Mouse (Mus musculus) liver, embryonic 13.5 days (tissue): ENCODE measurements around the gene Iqce. TPM values are rescaled to one million over a fixed set of nuclear protein-coding genes. Genes with fewer than 3 reads are reported as not detected.

Experiments used
- ATAC-seq: fragments of 200-750 bp; cut with Nextera tagmentation; 2 replicates; pipeline ENCODE4 v1.8.0; 2017; ENCODE audit warnings: low read depth, mild to moderate bottlenecking, moderate number of reproducible peaks, moderate library complexity
- DNase-seq: peaks from one replicate; pipeline ENCODE4 v3.0.0; 2022
- H3K27ac ChIP-seq: fragments of 300-500 bp; sonication (generic); 2 replicates; pipeline ENCODE4 v1.5.1; 2015; ENCODE audit warnings: moderate library complexity, mild to moderate bottlenecking, inconsistent platforms
- H3K27me3 ChIP-seq: fragments of 300-500 bp; sonication (generic); 2 replicates; pipeline ENCODE4 v1.6.1; 2015; ENCODE audit warnings: mild to moderate bottlenecking, inconsistent platforms
- H3K36me3 ChIP-seq: fragments of 300-500 bp; sonication (generic); 2 replicates; pipeline ENCODE4 v1.6.1; 2015; ENCODE audit warnings: mild to moderate bottlenecking, inconsistent platforms
- H3K4me1 ChIP-seq: fragments of 300-500 bp; sonication (generic); replicated peaks from 2 replicates; pipeline ENCODE4 v1.6.1; 2015; ENCODE audit warnings: inconsistent platforms
- H3K4me2 ChIP-seq: fragments of 300-500 bp; sonication (generic); 2 replicates; pipeline ENCODE4 v1.6.1; 2015; ENCODE audit warnings: inconsistent platforms, mild to moderate bottlenecking, moderate library complexity
- H3K4me3 ChIP-seq: fragments of 300-500 bp; sonication (generic); replicated peaks from 2 replicates; pipeline ENCODE4 v1.5.1; 2015; ENCODE audit warnings: mild to moderate bottlenecking, inconsistent platforms
- H3K9ac ChIP-seq: fragments of 300-500 bp; sonication (generic); 2 replicates; pipeline ENCODE4 v1.6.1; 2015; ENCODE audit warnings: mild to moderate bottlenecking, inconsistent platforms
- H3K9me3 ChIP-seq: fragments of 300-500 bp; sonication (generic); replicated peaks from 2 replicates; pipeline ENCODE4 v1.6.1; 2016; ENCODE audit warnings: inconsistent platforms
- WGBS: fragments of 180-500 bp; shearing (Covaris S2); methylation state at CpG from one replicate; pipeline ENCODE4 v1.1.7; 2015; ENCODE audit not compliant: insufficient replicate concordance; 5-methylcytosine and 5-hydroxymethylcytosine counted together
- polyA plus RNA-seq: library from polyadenylated mRNA; unstranded; fragments of >200 nt; fragmentation: Nextera tagmentation; extraction: Ambion mirVana; gene quantifications from 2 replicates; pipeline ENCODE4 v1.2.1, GENCODE M21; 2015

Gene Iqce
- 4.3 and 5.6 TPM in 2 replicates for polyA plus RNA-seq

GRCm38 (mm10) chr5:140702103-140702513 is at the start of gene Iqce:
Gene Iqce (minus strand): TSS chr5:140702378.
- peaks cover 66% of the 10 kb centered on the region for H3K4me1 ChIP-seq
- ATAC-seq (peak; percentile 61), DNase-seq (peak; percentile 82)
- no peaks in the 10 kb centered on the region; the same call in 1 of the 2 replicates for H3K27me3 ChIP-seq
- peak within 1 kb of the TSS; percentile 74 for H3K4me3 ChIP-seq
- H3K27ac ChIP-seq: peak within 1 kb of the TSS; percentile 88
- peaks cover 7% of the 10 kb centered on the region for H3K36me3 ChIP-seq
- peak within 1 kb of the TSS; percentile 78 for H3K9ac ChIP-seq
- H3K9me3 ChIP-seq: no peaks in the 10 kb centered on the region
- H3K4me2 ChIP-seq: peak within 1 kb of the TSS; percentile 95
- under 1% methylated on average over 33 of the region's 33 CpGs for WGBS

- H3K4me3 ChIP-seq: no peak overlapping the region
- no peak overlapping the region for H3K4me2 ChIP-seq
- H3K27me3 ChIP-seq: no peaks in the 10 kb centered on the region
- H3K9ac ChIP-seq: no peak overlapping the region
- H3K4me1 ChIP-seq: peaks cover 14% of the 10 kb centered on the region
- DNase-seq (peak; percentile 32), ATAC-seq (no peak)
- H3K27ac ChIP-seq: no peak overlapping the region
- no peaks in the 10 kb centered on the region for H3K36me3 ChIP-seq
- peaks cover 8% of the 10 kb centered on the region; the same call in 1 of the 2 replicates for H3K9me3 ChIP-seq
- WGBS: 2% methylated on average over 1 of the region's 2 CpGs
These were observed 48.7 kb upstream of the Iqce start for GRCm38 (mm10) chr5:140750925-140751324.

GRCm38 (mm10) chr5:140749062-140749875 is 47.1 kb upstream of the Iqce start:
- peak overlapping the region; percentile 34 for H3K4me3 ChIP-seq
- H3K9ac ChIP-seq: peak overlapping the region; percentile 48; the same call in 1 of the 2 replicates
- ATAC-seq (peak; percentile 69), DNase-seq (peak; percentile 52)
- H3K27me3 ChIP-seq: no peaks in the 10 kb centered on the region
- H3K27ac ChIP-seq: no peak overlapping the region
- peaks cover 14% of the 10 kb centered on the region for H3K4me1 ChIP-seq
- H3K36me3 ChIP-seq: no peaks in the 10 kb centered on the region
- peaks cover 8% of the 10 kb centered on the region; the same call in 1 of the 2 replicates for H3K9me3 ChIP-seq
- 7% methylated on average over 12 of the region's 12 CpGs for WGBS
- peak overlapping the region; percentile 59 for H3K4me2 ChIP-seq

- no peak overlapping the region for H3K27ac ChIP-seq
- ATAC-seq (no peak), DNase-seq (no peak)
- 62% methylated on average over 10 of the region's 10 CpGs for WGBS
- H3K4me3 ChIP-seq: no peak overlapping the region
- H3K27me3 ChIP-seq: peaks cover 5% of the 10 kb centered on the region; the same call in 1 of the 2 replicates
- H3K4me1 ChIP-seq: peaks cover 14% of the 10 kb centered on the region
- H3K36me3 ChIP-seq: no peaks in the 10 kb centered on the region
- H3K9me3 ChIP-seq: peaks cover 8% of the 10 kb centered on the region; the same call in 1 of the 2 replicates
- no peak overlapping the region for H3K9ac ChIP-seq
- no peak overlapping the region for H3K4me2 ChIP-seq
These were observed 46.2 kb upstream of the Iqce start for GRCm38 (mm10) chr5:140748425-140748824.

- no peak for DNase-seq
- no peaks in the 10 kb centered on the region for H3K9me3 ChIP-seq
- peaks cover 4% of the 10 kb centered on the region; the same call in 1 of the 2 replicates for H3K4me1 ChIP-seq
- no peak overlapping the region for H3K4me2 ChIP-seq
- H3K9ac ChIP-seq: no peak overlapping the region
- H3K4me3 ChIP-seq: no peak overlapping the region
- ATAC-seq: no peak
- H3K27ac ChIP-seq: no peak overlapping the region
- 36% methylated on average over 12 of the region's 12 CpGs for whole genome bisulfite sequencing
- H3K36me3 ChIP-seq: no peaks in the 10 kb centered on the region
- peaks cover 11% of the 10 kb centered on the region for H3K27me3 ChIP-seq
These were observed 41.5 kb upstream of the Iqce start for GRCm38 (mm10) chr5:140743706-140744131.

- Histone ChIP-seq H3K36me3 (no peaks in the 10 kb centered on the region), H3K27me3 (peaks cover 22% of the 10 kb centered on the region), H3K4me1 (peaks cover 3% of the 10 kb centered on the region; the same call in 1 of the 2 replicates), H3K9ac (no peak overlapping the region), H3K4me3 (no peak overlapping the region), H3K27ac (no peak overlapping the region), H3K9me3 (no peaks in the 10 kb centered on the region), H3K4me2 (no peak overlapping the region)
- no peak for DNase-seq
- ATAC-seq: no peak
These were observed 39.7 kb upstream of the Iqce start for GRCm38 (mm10) chr5:140741877-140742276.

- Histone ChIP-seq H3K36me3 (no peaks in the 10 kb centered on the region), H3K9ac (no peak overlapping the region), H3K4me2 (no peak overlapping the region), H3K4me1 (peaks cover 5% of the 10 kb centered on the region; the same call in 1 of the 2 replicates), H3K27ac (no peak overlapping the region), H3K27me3 (peaks cover 30% of the 10 kb centered on the region), H3K4me3 (no peak overlapping the region), H3K9me3 (no peaks in the 10 kb centered on the region)
- ATAC-seq: no peak
- 65% methylated on average over 11 of the region's 11 CpGs for WGBS
- no peak for DNase-seq
These were observed 38.9 kb upstream of the Iqce start for GRCm38 (mm10) chr5:140741040-140741439.

- H3K9me3 ChIP-seq: no peaks in the 10 kb centered on the region
- no peak overlapping the region for H3K27ac ChIP-seq
- ATAC-seq: no peak
- H3K9ac ChIP-seq: no peak overlapping the region
- peaks cover 15% of the 10 kb centered on the region for H3K4me1 ChIP-seq
- peaks cover 42% of the 10 kb centered on the region for H3K27me3 ChIP-seq
- DNase-seq: no peak
- H3K36me3 ChIP-seq: no peaks in the 10 kb centered on the region
- no peak overlapping the region for H3K4me2 ChIP-seq
- 55% methylated on average over 12 of the region's 12 CpGs for WGBS
- no peak overlapping the region for H3K4me3 ChIP-seq
These were observed 37.6 kb upstream of the Iqce start for GRCm38 (mm10) chr5:140739813-140740212.

GRCm38 (mm10) chr5:140736166-140736565 is 34.0 kb upstream of the Iqce start:
- no peaks in the 10 kb centered on the region for H3K36me3 ChIP-seq
- H3K4me2 ChIP-seq: peak overlapping the region; percentile 59
- peaks cover 46% of the 10 kb centered on the region for H3K27me3 ChIP-seq
- no peak for ATAC-seq
- H3K9ac ChIP-seq: no peak overlapping the region
- H3K9me3 ChIP-seq: no peaks in the 10 kb centered on the region
- WGBS: 6% methylated on average over 13 of the region's 13 CpGs
- H3K4me1 ChIP-seq: peaks cover 18% of the 10 kb centered on the region
- no peak overlapping the region for H3K4me3 ChIP-seq
- H3K27ac ChIP-seq: no peak overlapping the region
- no peak for DNase-seq

GRCm38 (mm10) chr5:140735297-140735696 is 33.1 kb upstream of the Iqce start:
- Histone ChIP-seq H3K9ac (no peak overlapping the region), H3K9me3 (no peaks in the 10 kb centered on the region), H3K4me2 (peak overlapping the region; percentile 59), H3K27ac (no peak overlapping the region), H3K4me1 (peaks cover 18% of the 10 kb centered on the region), H3K4me3 (peak overlapping the region; percentile 39), H3K36me3 (no peaks in the 10 kb centered on the region), H3K27me3 (peaks cover 46% of the 10 kb centered on the region)
- WGBS: under 1% methylated on average over 22 of the region's 22 CpGs
- ATAC-seq: peak; percentile 39; the same call in 1 of the 2 replicates
- no peak for DNase-seq

GRCm38 (mm10) chr5:140733336-140733735 is 31.2 kb upstream of the Iqce start:
- no peak overlapping the region for H3K9ac ChIP-seq
- ATAC-seq (no peak), DNase-seq (no peak)
- H3K4me3 ChIP-seq: no peak overlapping the region
- no peaks in the 10 kb centered on the region for H3K36me3 ChIP-seq
- 31% methylated on average over 3 of the region's 3 CpGs for WGBS
- peaks cover 18% of the 10 kb centered on the region for H3K4me1 ChIP-seq
- H3K4me2 ChIP-seq: no peak overlapping the region
- H3K27me3 ChIP-seq: peaks cover 41% of the 10 kb centered on the region
- H3K27ac ChIP-seq: no peak overlapping the region
- H3K9me3 ChIP-seq: no peaks in the 10 kb centered on the region
